Mouse (Mus musculus): ENCODE data around the gene Grm7.

Gene Grm7

GRCm38 (mm10) chr6:111039099-111039498 is 393.7 kb downstream of the Grm7 start:
- DNase-seq, result no peak

- no peak for DNase-seq
These were observed 400.5 kb downstream of the Grm7 start for GRCm38 (mm10) chr6:111045896-111046295.

- no peak for DNase-seq
These were observed 403.9 kb downstream of the Grm7 start for GRCm38 (mm10) chr6:111049247-111049646.

GRCm38 (mm10) chr6:111054001-111054975 is 408.9 kb downstream of the Grm7 start:
- no peak for DNase-seq

- DNase-seq, result no peak
These were observed 412.4 kb downstream of the Grm7 start for GRCm38 (mm10) chr6:111057798-111058197.

- DNase-seq, result no peak
These were observed 414.6 kb downstream of the Grm7 start for GRCm38 (mm10) chr6:111060004-111060403.

- DNase-seq, result no peak
These were observed 439.2 kb downstream of the Grm7 start for GRCm38 (mm10) chr6:111084569-111084968.

GRCm38 (mm10) chr6:111094818-111095217 is 449.4 kb downstream of the Grm7 start:
- DNase-seq, result no peak

GRCm38 (mm10) chr6:111105485-111105884 is 460.1 kb downstream of the Grm7 start:
- DNase-seq, result no peak

GRCm38 (mm10) chr6:111161037-111161436 is 515.7 kb downstream of the Grm7 start:
- DNase-seq, result no peak

GRCm38 (mm10) chr6:111195333-111195732 is 550.0 kb downstream of the Grm7 start:
- DNase-seq, result no peak

- no peak for DNase-seq
These were observed 575.8 kb downstream of the Grm7 start for GRCm38 (mm10) chr6:111221083-111221729.

- DNase-seq, result no peak
These were observed 609.8 kb downstream of the Grm7 start for GRCm38 (mm10) chr6:111255215-111255614.

GRCm38 (mm10) chr6:111256939-111257338 is 611.6 kb downstream of the Grm7 start:
- DNase-seq, result peak; percentile 2

- DNase-seq, result no peak
These were observed 612.9 kb downstream of the Grm7 start for GRCm38 (mm10) chr6:111258256-111258655.

GRCm38 (mm10) chr6:111261181-111261580 is 615.8 kb downstream of the Grm7 start:
- DNase-seq, result no peak

- DNase-seq, result no peak
These were observed 631.3 kb downstream of the Grm7 start for GRCm38 (mm10) chr6:111276657-111277056.

- no peak for DNase-seq
These were observed 633.1 kb downstream of the Grm7 start for GRCm38 (mm10) chr6:111278516-111278915.

GRCm38 (mm10) chr6:111293505-111294001 is 648.2 kb downstream of the Grm7 start:
- DNase-seq, result no peak

- no peak for DNase-seq
These were observed 658.7 kb downstream of the Grm7 start for GRCm38 (mm10) chr6:111303912-111304555.

GRCm38 (mm10) chr6:111361681-111362080 is 716.3 kb downstream of the Grm7 start:
- no peak for DNase-seq

GRCm38 (mm10) chr6:111368111-111368510 is 722.7 kb downstream of the Grm7 start:
- DNase-seq, result no peak

- peak; percentile 61 for DNase-seq
These were observed 723.2 kb downstream of the Grm7 start for GRCm38 (mm10) chr6:111368551-111368950.
